Mouse (Mus musculus): ENCODE measurements around the gene Heatr1. TPM values are rescaled to one million over a fixed set of nuclear protein-coding genes. Genes with fewer than 3 reads are reported as not detected.
"Not testable (repeated sequence)": the region's sequence is repeated elsewhere in the genome, so short reads cannot be mapped to it uniquely, and the experiment has no call there.

The Heatr1 gene
- polyA plus RNA-seq, 1 experiment from 2014 or later = 17.1 TPM

DNA sequence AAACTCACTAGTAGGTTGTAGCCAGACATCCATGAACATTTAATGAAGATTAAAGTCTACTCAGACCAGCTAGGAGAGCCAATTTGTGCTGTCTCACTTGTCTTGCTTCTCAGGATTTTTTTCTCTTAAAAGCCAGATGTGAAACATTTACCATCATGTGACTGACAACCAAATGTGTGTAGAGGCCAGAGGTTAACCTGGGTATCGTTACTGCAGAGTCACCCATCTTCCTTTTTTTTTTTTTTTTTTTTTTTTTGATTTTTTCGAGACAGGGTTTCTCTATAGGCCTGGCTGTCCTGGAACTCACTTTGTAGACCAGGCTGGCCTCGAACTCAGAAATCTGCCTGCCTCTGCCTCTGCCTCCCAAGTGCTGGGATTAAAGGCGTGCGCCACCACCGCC, 69.3 kb downstream of the Heatr1 start:
- ATAC-seq (ENCODE audit: low FRiP score); DNase-seq (ENCODE audit: low spot score); H3K36me3 ChIP-seq (replicated peaks; ENCODE audit: control insufficient read depth, insufficient read depth); H3K9me3 ChIP-seq (ENCODE audit: control insufficient read depth, low read length); H3K4me1 ChIP-seq (replicated peaks; ENCODE audit: control insufficient read depth, insufficient read depth, low read length); H3K27me3 ChIP-seq (ENCODE audit: control insufficient read depth, insufficient read depth, low read length); H3K9ac ChIP-seq; H3K27ac ChIP-seq; H3K4me2 ChIP-seq (replicated peaks); H3K4me3 ChIP-seq (replicated peaks; ENCODE audit: low read length): not testable (repeated sequence)
- 79% methylated on average over 6 of the region's 6 CpGs for WGBS

DNA sequence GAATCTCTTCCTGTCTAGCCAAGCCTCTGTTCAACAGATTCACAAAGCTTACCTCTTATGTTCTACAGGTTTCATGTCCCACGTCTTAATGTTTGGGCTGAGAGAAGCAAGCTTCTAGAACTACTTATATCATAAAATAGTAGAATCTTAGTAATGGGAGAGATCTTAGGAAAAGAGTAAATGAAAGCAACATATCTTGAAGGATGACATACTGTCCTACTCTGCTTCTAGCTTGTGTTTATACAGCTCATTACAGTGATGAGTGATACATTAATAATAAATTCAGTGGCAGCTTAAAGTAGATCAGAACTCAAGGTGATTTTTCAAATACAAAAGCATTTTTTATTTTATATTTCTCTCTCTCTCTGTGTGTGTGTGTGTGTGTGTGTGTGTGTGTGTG, 70.0 kb downstream of the Heatr1 start, which contains the start of gene Lgals8:
Gene Lgals8 (minus strand): TSS at position 101 of the 400 bp plus-strand sequence.
- no peaks in the 10 kb centered on the region for H3K9me3 ChIP-seq (ENCODE audit: control insufficient read depth, low read length)
- no peak within 1 kb of the TSS for H3K4me3 ChIP-seq (replicated peaks; ENCODE audit: low read length)
- DNase-seq (ENCODE audit: low spot score) (no peak), ATAC-seq (ENCODE audit: low FRiP score) (no peak)
- peaks cover 6% of the 10 kb centered on the region; the same call in 1 of the 2 replicates for H3K4me1 ChIP-seq (replicated peaks; ENCODE audit: control insufficient read depth, insufficient read depth, low read length)
- H3K36me3 ChIP-seq (replicated peaks; ENCODE audit: control insufficient read depth, insufficient read depth) = no peaks in the 10 kb centered on the region
- H3K4me2 ChIP-seq (replicated peaks) = no peak within 1 kb of the TSS
- WGBS = 89% methylated on average over 1 of the region's 1 CpGs
- no peak within 1 kb of the TSS for H3K9ac ChIP-seq
- H3K27ac ChIP-seq = no peak within 1 kb of the TSS
- no peaks in the 10 kb centered on the region for H3K27me3 ChIP-seq (ENCODE audit: control insufficient read depth, insufficient read depth, low read length)

DNA sequence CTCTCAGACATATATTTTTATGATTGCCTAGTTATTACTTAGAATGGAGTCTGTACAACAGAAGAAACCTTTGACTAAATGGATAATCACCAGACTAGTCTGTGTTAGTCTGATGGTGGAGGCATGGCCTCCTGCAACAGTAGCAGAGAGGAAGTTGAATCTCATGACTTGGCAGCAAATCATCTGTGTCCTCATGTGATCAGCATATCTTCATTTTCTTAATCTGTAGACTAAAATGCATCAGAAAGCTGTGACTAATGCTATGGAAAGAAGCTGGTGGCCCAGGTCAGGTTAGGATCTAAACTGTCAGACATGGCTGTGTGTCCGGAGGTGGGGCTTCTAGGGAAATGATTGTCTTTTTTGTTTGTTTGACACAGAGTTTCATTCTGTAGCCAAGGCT, 73.7 kb downstream of the Heatr1 start:
- Histone ChIP-seq H3K9ac (no peak overlapping the region), H3K27me3 (ENCODE audit: control insufficient read depth, insufficient read depth, low read length) (no peaks in the 10 kb centered on the region), H3K4me1 (replicated peaks; ENCODE audit: control insufficient read depth, insufficient read depth, low read length) (no peaks in the 10 kb centered on the region), H3K4me3 (replicated peaks; ENCODE audit: low read length) (no peak overlapping the region), H3K27ac (no peak overlapping the region), H3K4me2 (replicated peaks) (no peak overlapping the region), H3K36me3 (replicated peaks; ENCODE audit: control insufficient read depth, insufficient read depth) (no peaks in the 10 kb centered on the region), H3K9me3 (ENCODE audit: control insufficient read depth, low read length) (no peaks in the 10 kb centered on the region)
- ATAC-seq (ENCODE audit: low FRiP score) (no peak), DNase-seq (ENCODE audit: low spot score) (no peak)
- WGBS = 97% methylated on average over 1 of the region's 1 CpGs

DNA sequence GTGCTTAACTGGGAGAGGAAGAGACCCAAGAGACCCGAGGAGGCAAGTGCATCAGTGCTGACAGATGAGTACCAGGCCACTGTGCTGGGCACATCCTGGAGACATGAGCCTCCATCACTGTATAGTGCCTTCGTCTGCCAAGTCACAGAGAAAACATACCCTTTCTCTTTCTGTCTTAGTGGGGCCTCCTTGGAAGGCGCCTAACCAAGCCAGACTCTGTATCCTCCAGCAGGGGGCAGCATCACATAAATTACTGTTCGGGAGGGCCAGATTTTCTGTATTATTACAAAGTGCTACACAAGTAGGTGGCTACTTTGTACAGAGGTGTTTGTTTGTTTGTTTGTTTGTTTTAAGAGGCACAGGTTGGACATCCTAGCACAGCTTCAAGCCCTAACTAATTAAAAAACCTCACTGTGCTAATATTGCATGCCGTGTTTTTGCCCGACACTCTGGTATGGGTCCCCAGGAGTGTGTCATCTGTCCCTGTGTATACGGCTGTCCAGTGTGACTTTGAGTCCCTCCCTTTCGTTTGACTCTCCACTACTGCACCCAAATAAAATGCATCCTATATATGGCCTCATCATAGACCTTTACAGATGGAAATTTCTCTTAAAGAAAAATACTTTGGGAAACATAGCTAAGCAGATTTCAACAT, 79.0 kb downstream of the Heatr1 start:
- no peak overlapping the region for H3K27ac ChIP-seq
- ATAC-seq (ENCODE audit: low FRiP score) (peak; percentile 87), DNase-seq (ENCODE audit: low spot score) (peak; percentile 96)
- H3K27me3 ChIP-seq (ENCODE audit: control insufficient read depth, insufficient read depth, low read length) = no peaks in the 10 kb centered on the region
- no peaks in the 10 kb centered on the region for H3K4me1 ChIP-seq (replicated peaks; ENCODE audit: control insufficient read depth, insufficient read depth, low read length)
- H3K9ac ChIP-seq = 0 out of 2 replicates have a peak overlapping the region, but pooled peaks have one; percentile 26
- H3K36me3 ChIP-seq (replicated peaks; ENCODE audit: control insufficient read depth, insufficient read depth) = no peaks in the 10 kb centered on the region
- no peak overlapping the region for H3K4me3 ChIP-seq (replicated peaks; ENCODE audit: low read length)
- H3K4me2 ChIP-seq (replicated peaks) = no peak overlapping the region
- WGBS = 38% methylated on average over 8 of the region's 8 CpGs
- H3K9me3 ChIP-seq (ENCODE audit: control insufficient read depth, low read length) = no peaks in the 10 kb centered on the region

DNA sequence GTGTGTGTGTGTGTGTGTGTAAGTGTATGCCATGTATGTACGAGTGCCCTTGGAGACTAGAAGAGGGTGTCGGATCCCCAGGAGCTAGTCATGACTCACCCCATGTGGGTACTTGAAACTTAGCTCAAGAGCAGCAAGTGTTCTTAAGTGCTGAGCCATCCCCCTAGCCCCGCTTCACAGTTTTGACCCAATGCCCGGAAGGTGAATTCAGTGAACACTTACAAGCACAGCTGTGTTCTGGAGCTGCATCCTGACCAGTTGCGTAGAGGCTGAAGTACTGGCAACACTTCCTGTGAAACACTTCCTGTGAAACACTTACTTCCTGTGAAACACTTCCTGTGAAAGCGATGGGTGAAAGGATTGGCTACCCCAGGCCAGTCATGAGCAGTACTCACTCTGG, 80.4 kb downstream of the Heatr1 start:
- Histone ChIP-seq H3K4me1 (replicated peaks; ENCODE audit: control insufficient read depth, insufficient read depth, low read length) (no peaks in the 10 kb centered on the region), H3K27ac (no peak overlapping the region), H3K36me3 (replicated peaks; ENCODE audit: control insufficient read depth, insufficient read depth) (no peaks in the 10 kb centered on the region), H3K9ac (no peak overlapping the region), H3K4me2 (replicated peaks) (no peak overlapping the region), H3K9me3 (ENCODE audit: control insufficient read depth, low read length) (no peaks in the 10 kb centered on the region), H3K4me3 (replicated peaks; ENCODE audit: low read length) (no peak overlapping the region), H3K27me3 (ENCODE audit: control insufficient read depth, insufficient read depth, low read length) (no peaks in the 10 kb centered on the region)
- DNase-seq (ENCODE audit: low spot score) = no peak
- 92% methylated on average over 6 of the region's 6 CpGs for WGBS
- no peak for ATAC-seq (ENCODE audit: low FRiP score)

DNA sequence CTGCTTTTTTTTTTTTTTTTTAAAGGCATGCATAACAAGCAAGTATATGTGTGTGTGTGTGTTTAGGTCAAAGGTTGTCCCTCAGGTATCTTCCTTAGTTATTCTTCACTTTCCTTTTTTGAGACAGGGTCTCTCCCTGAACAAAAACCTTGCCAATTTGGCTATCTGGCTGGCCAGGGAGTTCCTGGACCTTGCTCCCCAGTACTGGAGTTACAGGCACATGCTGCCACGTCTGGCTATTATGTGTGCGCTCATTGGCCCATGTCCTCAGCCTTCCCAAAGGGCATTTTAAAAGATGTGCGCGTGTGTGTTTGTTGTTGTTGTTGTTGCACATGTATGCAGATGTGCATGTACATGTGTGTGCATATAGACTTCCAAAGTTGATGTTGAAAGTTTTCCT, 82.1 kb downstream of the Heatr1 start:
- no peak overlapping the region for H3K9ac ChIP-seq
- H3K27ac ChIP-seq = no peak overlapping the region
- no peaks in the 10 kb centered on the region for H3K9me3 ChIP-seq (ENCODE audit: control insufficient read depth, low read length)
- H3K4me3 ChIP-seq (replicated peaks; ENCODE audit: low read length) = no peak overlapping the region
- DNase-seq (ENCODE audit: low spot score) (no peak), ATAC-seq (ENCODE audit: low FRiP score) (no peak)
- H3K36me3 ChIP-seq (replicated peaks; ENCODE audit: control insufficient read depth, insufficient read depth) = no peaks in the 10 kb centered on the region
- 85% methylated on average over 4 of the region's 4 CpGs for WGBS
- H3K4me1 ChIP-seq (replicated peaks; ENCODE audit: control insufficient read depth, insufficient read depth, low read length) = no peaks in the 10 kb centered on the region
- H3K4me2 ChIP-seq (replicated peaks) = no peak overlapping the region
- no peaks in the 10 kb centered on the region for H3K27me3 ChIP-seq (ENCODE audit: control insufficient read depth, insufficient read depth, low read length)

DNA sequence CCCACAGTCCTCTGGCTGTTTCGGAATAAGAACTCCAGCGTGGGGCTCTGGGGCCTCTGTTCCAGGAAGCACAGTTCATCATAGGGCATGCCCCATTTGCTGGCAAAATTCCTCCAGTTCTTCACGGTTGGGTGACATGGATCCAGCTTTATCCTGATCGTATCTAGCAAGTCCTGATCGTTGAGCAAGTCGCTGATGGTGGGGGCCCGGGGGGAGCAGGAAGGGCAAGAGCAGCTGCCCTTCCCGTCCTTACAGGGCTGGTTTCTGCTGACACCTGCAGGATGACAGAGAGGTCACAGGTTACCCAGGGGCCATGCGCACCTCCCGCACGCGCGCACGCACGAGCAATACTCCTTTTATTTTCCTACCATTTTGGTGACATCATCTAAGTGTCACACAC, 83.5 kb downstream of the Heatr1 start:
- H3K27me3 ChIP-seq (ENCODE audit: control insufficient read depth, insufficient read depth, low read length) = no peaks in the 10 kb centered on the region
- ATAC-seq (ENCODE audit: low FRiP score) = no peak
- WGBS = 82% methylated on average over 15 of the region's 15 CpGs
- H3K9ac ChIP-seq = no peak overlapping the region
- no peak for DNase-seq (ENCODE audit: low spot score)
- no peak overlapping the region for H3K4me2 ChIP-seq (replicated peaks)
- H3K9me3 ChIP-seq (ENCODE audit: control insufficient read depth, low read length) = no peaks in the 10 kb centered on the region
- no peak overlapping the region for H3K27ac ChIP-seq
- H3K4me1 ChIP-seq (replicated peaks; ENCODE audit: control insufficient read depth, insufficient read depth, low read length) = no peaks in the 10 kb centered on the region
- H3K36me3 ChIP-seq (replicated peaks; ENCODE audit: control insufficient read depth, insufficient read depth) = no peaks in the 10 kb centered on the region
- no peak overlapping the region for H3K4me3 ChIP-seq (replicated peaks; ENCODE audit: low read length)

DNA sequence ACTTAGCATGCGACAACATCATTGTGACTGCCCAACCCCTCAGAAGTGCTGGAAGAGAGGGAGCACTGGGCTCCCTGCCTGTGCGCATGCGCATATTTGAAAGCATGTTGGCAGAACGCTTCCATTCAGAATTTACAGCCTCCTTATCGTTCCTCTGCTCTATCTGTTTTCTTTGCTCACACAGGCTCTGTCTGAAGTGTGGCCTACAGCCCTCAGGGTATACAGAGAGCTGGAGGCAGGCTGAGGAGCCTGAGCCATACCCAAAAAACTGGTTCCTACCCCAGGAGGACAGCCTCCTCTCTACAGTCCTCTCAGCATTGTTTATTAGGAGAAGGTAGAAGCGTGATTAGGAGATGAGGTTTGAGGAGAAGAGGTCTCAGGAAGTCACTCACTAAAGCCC, 85.0 kb downstream of the Heatr1 start:
- Histone ChIP-seq H3K4me2 (replicated peaks) (no peak overlapping the region), H3K27me3 (ENCODE audit: control insufficient read depth, insufficient read depth, low read length) (no peaks in the 10 kb centered on the region), H3K9ac (no peak overlapping the region), H3K4me3 (replicated peaks; ENCODE audit: low read length) (no peak overlapping the region), H3K36me3 (replicated peaks; ENCODE audit: control insufficient read depth, insufficient read depth) (no peaks in the 10 kb centered on the region), H3K9me3 (ENCODE audit: control insufficient read depth, low read length) (no peaks in the 10 kb centered on the region), H3K4me1 (replicated peaks; ENCODE audit: control insufficient read depth, insufficient read depth, low read length) (no peaks in the 10 kb centered on the region), H3K27ac (no peak overlapping the region)
- 83% methylated on average over 6 of the region's 6 CpGs for WGBS
- no peak for ATAC-seq (ENCODE audit: low FRiP score)
- DNase-seq (ENCODE audit: low spot score) = no peak

DNA sequence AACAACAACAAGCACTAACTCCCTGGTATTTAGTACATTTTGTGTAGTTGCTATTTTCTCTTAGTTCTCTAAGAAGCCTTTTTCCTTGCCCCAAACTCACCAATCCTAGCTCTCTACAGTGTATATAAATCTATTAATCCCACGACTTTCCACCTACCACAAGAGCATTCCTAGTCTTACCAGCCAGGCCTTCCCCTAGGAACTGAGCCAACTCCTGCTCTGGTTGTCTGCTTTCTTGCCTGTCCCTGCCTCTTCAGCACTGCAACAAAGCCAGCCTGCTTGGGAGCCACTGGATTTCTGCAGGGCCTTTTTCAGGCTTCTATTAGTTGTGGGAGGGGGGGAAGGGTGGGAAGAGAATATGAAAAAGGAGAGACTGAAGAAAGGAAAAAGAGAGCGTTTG, 90.4 kb downstream of the Heatr1 start:
- DNase-seq (ENCODE audit: low spot score) (no peak), ATAC-seq (ENCODE audit: low FRiP score) (no peak)
- Histone ChIP-seq H3K9me3 (ENCODE audit: control insufficient read depth, low read length) (no peaks in the 10 kb centered on the region), H3K27me3 (ENCODE audit: control insufficient read depth, insufficient read depth, low read length) (no peaks in the 10 kb centered on the region), H3K4me3 (replicated peaks; ENCODE audit: low read length) (no peak overlapping the region), H3K36me3 (replicated peaks; ENCODE audit: control insufficient read depth, insufficient read depth) (no peaks in the 10 kb centered on the region), H3K9ac (no peak overlapping the region), H3K4me1 (replicated peaks; ENCODE audit: control insufficient read depth, insufficient read depth, low read length) (no peaks in the 10 kb centered on the region), H3K4me2 (replicated peaks) (no peak overlapping the region), H3K27ac (no peak overlapping the region)
- WGBS = 72% methylated on average over 2 of the region's 2 CpGs

DNA sequence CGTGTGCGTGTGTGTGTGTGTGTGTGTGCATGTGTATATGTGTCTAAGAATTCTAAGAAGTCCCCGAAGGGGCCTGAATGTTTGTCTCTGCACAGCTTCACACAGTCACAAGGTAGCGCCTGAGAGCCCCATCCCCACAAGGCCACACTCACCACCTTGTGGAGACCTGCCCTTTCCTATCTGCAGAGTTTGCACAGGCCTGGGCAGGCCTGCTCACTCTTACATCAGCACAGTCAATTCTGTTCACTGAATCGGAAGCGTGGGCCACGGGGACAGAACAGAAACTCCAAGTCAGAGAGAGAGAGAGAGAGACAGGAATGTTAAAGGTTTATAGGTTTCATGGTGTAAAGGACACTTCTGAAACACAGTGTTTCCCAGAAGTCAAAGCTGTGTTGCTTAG, 90.8 kb downstream of the Heatr1 start:
- no peaks in the 10 kb centered on the region for H3K36me3 ChIP-seq (replicated peaks; ENCODE audit: control insufficient read depth, insufficient read depth)
- H3K27ac ChIP-seq = no peak overlapping the region
- no peaks in the 10 kb centered on the region for H3K4me1 ChIP-seq (replicated peaks; ENCODE audit: control insufficient read depth, insufficient read depth, low read length)
- H3K4me3 ChIP-seq (replicated peaks; ENCODE audit: low read length) = no peak overlapping the region
- no peak overlapping the region for H3K4me2 ChIP-seq (replicated peaks)
- no peak overlapping the region for H3K9ac ChIP-seq
- 82% methylated on average over 7 of the region's 7 CpGs for WGBS
- no peak for ATAC-seq (ENCODE audit: low FRiP score)
- H3K9me3 ChIP-seq (ENCODE audit: control insufficient read depth, low read length) = no peaks in the 10 kb centered on the region
- no peak for DNase-seq (ENCODE audit: low spot score)
- H3K27me3 ChIP-seq (ENCODE audit: control insufficient read depth, insufficient read depth, low read length) = no peaks in the 10 kb centered on the region
